Mouse (Mus musculus) gastrocnemius, adult 2 months (tissue): Measurements from ENCODE around the gene Aamp. TPM values are rescaled to one million over a fixed set of nuclear protein-coding genes. Genes with fewer than 3 reads are reported as not detected.

Experiments used
- DNase-seq: peaks from one replicate; pipeline ENCODE4 v3.0.0; 2022
- H3K27ac ChIP-seq: fragments of 200-600 bp; 2 replicates; pipeline ENCODE4 v1.8.1; 2022; ENCODE audit warnings: mild to moderate bottlenecking
- H3K4me3 ChIP-seq: fragments of 200-600 bp; 2 replicates; pipeline ENCODE4 v1.8.1; 2022; ENCODE audit warnings: mild to moderate bottlenecking, moderate library complexity
- CTCF ChIP-seq: fragments of 200-600 bp; IDR thresholded peaks from 2 replicates; pipeline ENCODE4 v1.8.1; 2022; ENCODE audit warnings: antibody characterized with exemption, mild to moderate bottlenecking, moderate library complexity
- intact Hi-C: fragments of 180-260 bp; cut with DNase I; formaldehyde crosslinking; loops from one replicate; pipeline ENCODE4 v1.15.1; 2025
- total RNA-seq, 2 experiments: library from RNA; stranded (reverse); gene quantifications; 2 replicates each; pipeline ENCODE4 v1.2.3; 2021

Gene Aamp
- total RNA-seq, 2 experiments from 2014 or later, result 69.4 to 76.1 TPM

GRCm38 (mm10) chr1:74237671-74238070 lies 46.9 kb downstream of the Aamp start:
- DNase-seq, result no peak
- TF ChIP-seq CTCF, result no peak
- intact Hi-C loops, result loop anchor here (2.0 kb wide), 1 partner anchor 47 kb away; the partner anchor contains the start of genes Aamp and Pnkd
- Histone ChIP-seq H3K27ac (peak overlapping the region; percentile 93; the same call in 1 of the 2 replicates), H3K4me3 (peak overlapping the region; percentile 85)

- Histone ChIP-seq H3K27ac (peak overlapping the region; percentile 93), H3K4me3 (peak overlapping the region; percentile 85)
- intact Hi-C loops, result loop anchor here (2.0 kb wide), 1 partner anchor 48 kb away; the partner anchor contains the start of genes Aamp and Pnkd
- no peak for TF ChIP-seq CTCF
- no peak for DNase-seq
Observed at GRCm38 (mm10) chr1:74236590-74237317, 47.8 kb downstream of the Aamp start.

- TF ChIP-seq CTCF, result no peak
- intact Hi-C loops, result loop anchor here (2.0 kb wide), 1 partner anchor 49 kb away; the partner anchor contains the start of genes Aamp and Pnkd
- Histone ChIP-seq H3K4me3 (peak within 1 kb of the TSS; percentile 85), H3K27ac (peak within 1 kb of the TSS; percentile 93)
- peak; percentile 98 for DNase-seq
Observed at GRCm38 (mm10) chr1:74235938-74236589, 48.5 kb downstream of the Aamp start, which contains the start of gene Arpc2. Arpc2 (plus strand) TSS chr1:74236084.

GRCm38 (mm10) chr1:74230992-74231391 lies 53.5 kb downstream of the Aamp start:
- no peak overlapping the region for H3K4me3 ChIP-seq
- no peak overlapping the region for H3K27ac ChIP-seq
- no peak for DNase-seq
- TF ChIP-seq CTCF, result no peak
- intact Hi-C loops, result no loop called here

- Histone ChIP-seq H3K27ac (no peak overlapping the region), H3K4me3 (no peak overlapping the region)
- DNase-seq, result no peak
- TF ChIP-seq CTCF, result no peak
- intact Hi-C loops, result no loop called here
Observed at GRCm38 (mm10) chr1:74229942-74230341, 54.6 kb downstream of the Aamp start.

Other genes with a start within 250 kb of the Aamp start
- gene Tns1, start 160.3 kb downstream of the Aamp start, total RNA-seq, result 100 to 1,000 TPM; 294 to 305 TPM
- under 1 TPM in 1 of 2 experiments, not detected in 1; 0.08 TPM for gene Rufy4, start 159.2 kb downstream of the Aamp start, total RNA-seq
- gene Cxcr2, start 130.7 kb downstream of the Aamp start, total RNA-seq, result under 1 TPM in 1 of 2 experiments, not detected in 1; 0.10 TPM
- gene Cxcr1, start 90.1 kb downstream of the Aamp start, total RNA-seq, result not detected
- 10 to 100 TPM; 58.8 to 78.5 TPM for gene Arpc2, start 48.7 kb downstream of the Aamp start, total RNA-seq
- not detected for gene Gpbar1, start 6.2 kb downstream of the Aamp start, total RNA-seq
- gene Pnkd, start 192 bp upstream of the Aamp start, total RNA-seq, result 10 to 100 TPM; 45.4 to 70.5 TPM
- 10 to 100 TPM; 35.2 to 35.4 TPM for gene Tmbim1, start 20.9 kb upstream of the Aamp start, total RNA-seq
- under 1 TPM in 1 of 2 experiments, not detected in 1; 0.13 TPM for gene Catip, start 77.4 kb upstream of the Aamp start, total RNA-seq
- 1 to 10 TPM; 3.8 to 5.6 TPM for gene Slc11a1, start 90.5 kb upstream of the Aamp start, total RNA-seq
- gene Ctdsp1, start 106.8 kb upstream of the Aamp start, total RNA-seq, result 100 to 1,000 TPM in 1 of 2 experiments, 10 to 100 TPM in 1; 92.2 to 111 TPM
- gene Vil1, start 124.6 kb upstream of the Aamp start, total RNA-seq, result not detected
- 10 to 100 TPM; 12.0 to 16.3 TPM for gene Cnot9, start 221.3 kb upstream of the Aamp start, total RNA-seq